Mouse (Mus musculus) neural tube, embryonic 14.5 days (tissue): ENCODE results near the gene Gm21093. TPM values are rescaled to one million over a fixed set of nuclear protein-coding genes. Genes with fewer than 3 reads are reported as not detected.
"Not testable (repeated sequence)": the region's sequence is repeated elsewhere in the genome, so short reads cannot be mapped to it uniquely, and the experiment has no call there.

ENCODE experiments used
- ATAC-seq: fragments of 200-750 bp; cut with Nextera tagmentation; 2 replicates; pipeline ENCODE4 v1.8.0; 2017; ENCODE audit warnings: low read depth, mild to moderate bottlenecking, moderate TSS enrichment, moderate library complexity
- H3K27ac ChIP-seq: fragments of 300-500 bp; sonication (generic); 2 replicates; pipeline ENCODE4 v1.5.1; 2014; ENCODE audit warnings: low read depth, mild to moderate bottlenecking, control low read depth, low read length, moderate library complexity, mixed read lengths
- H3K27me3 ChIP-seq: fragments of 300-500 bp; sonication (generic); 2 replicates; pipeline ENCODE4 v1.6.1; 2014; ENCODE audit warnings: low read length; ENCODE audit not compliant: control insufficient read depth, insufficient read depth
- H3K36me3 ChIP-seq: fragments of 300-500 bp; sonication (generic); 2 replicates; pipeline ENCODE4 v1.6.1; 2014; ENCODE audit warnings: low read length, mixed read lengths; ENCODE audit not compliant: control insufficient read depth, insufficient read depth
- H3K4me1 ChIP-seq: fragments of 300-500 bp; sonication (generic); 2 replicates; pipeline ENCODE4 v1.6.1; 2014; ENCODE audit warnings: low read length; ENCODE audit not compliant: control insufficient read depth, insufficient read depth
- H3K4me2 ChIP-seq: fragments of 300-500 bp; sonication (generic); 2 replicates; pipeline ENCODE4 v1.6.1; 2014; ENCODE audit warnings: mild to moderate bottlenecking, low read depth, low read length, control low read depth
- H3K4me3 ChIP-seq: fragments of 300-500 bp; sonication (generic); 2 replicates; pipeline ENCODE4 v1.5.1; 2014; ENCODE audit warnings: low read depth, low read length, control low read depth, mixed read lengths
- H3K9ac ChIP-seq: fragments of 300-500 bp; sonication (generic); replicated peaks from 2 replicates; pipeline ENCODE4 v1.6.1; 2014; ENCODE audit warnings: low read depth, mild to moderate bottlenecking, control low read depth, low read length, mixed read lengths
- H3K9me3 ChIP-seq: fragments of 300-500 bp; sonication (generic); 2 replicates; pipeline ENCODE4 v1.6.1; 2016; ENCODE audit warnings: low read length; ENCODE audit not compliant: control insufficient read depth
- WGBS: fragments of 180-500 bp; shearing (Covaris S2); extraction: QIAGEN DNeasy Blood & Tissue Kit; methylation state at CpG from one replicate; pipeline ENCODE4 v1.1.7; 2014; 5-methylcytosine and 5-hydroxymethylcytosine counted together
- polyA plus RNA-seq: library from polyadenylated mRNA; unstranded; fragments of >200 nt; fragmentation: Nextera tagmentation; extraction: Ambion mirVana; gene quantifications from 2 replicates; pipeline ENCODE4 v1.2.1, GENCODE M21; 2014

Gm21093 gene
- polyA plus RNA-seq, result 1.4 and 1.6 TPM in 2 replicates

GRCm38 (mm10) chr4:42034626-42035025, at the start of gene Gm21093:
Gene Gm21093 (minus strand): TSS chr4:42034726.
- not testable (repeated sequence) for ATAC-seq, H3K4me3 ChIP-seq, H3K9me3 ChIP-seq, H3K27me3 ChIP-seq, H3K4me2 ChIP-seq, H3K9ac ChIP-seq, H3K36me3 ChIP-seq, H3K27ac ChIP-seq, H3K4me1 ChIP-seq
- no CpG with 5 or more reads among the region's 8 CpGs for WGBS

Other genes starting within 250 kb of the Gm21093 start
- gene Gm21541, start 131.1 kb downstream of the Gm21093 start, polyA plus RNA-seq, result not detected in 2 replicates
- gene Gm20878, start 93.2 kb downstream of the Gm21093 start, polyA plus RNA-seq, result 7.2 and 7.5 TPM in 2 replicates
- 1.7 and 2.5 TPM in 2 replicates for gene Fam205a4, start 68.7 kb downstream of the Gm21093 start, polyA plus RNA-seq
- gene Gm3893, start 56.5 kb upstream of the Gm21093 start, polyA plus RNA-seq, result not detected in 2 replicates
- gene Gm13304, start 80.1 kb upstream of the Gm21093 start, polyA plus RNA-seq, result not detected in 2 replicates
- 3.1 and 3.8 TPM in 2 replicates for gene Gm13306, start 118.7 kb upstream of the Gm21093 start, polyA plus RNA-seq
- gene Gm13305, start 133.9 kb upstream of the Gm21093 start, polyA plus RNA-seq, result 0.50 TPM in 1 of 2 replicates, not detected in the other
- 0.20 TPM in 1 of 2 replicates, not detected in the other for gene Gm10600, start 205.9 kb upstream of the Gm21093 start, polyA plus RNA-seq
- not detected in 2 replicates for gene Ccl21b, start 221.0 kb upstream of the Gm21093 start, polyA plus RNA-seq